8 mouse cellular contexts compared by ENCODE assay signal in genomic region chr2:104134150-104135056, GRCm38 (mm10). TPM values are rescaled to one million over a fixed set of nuclear protein-coding genes. Genes with fewer than 3 reads are reported as not detected.
DNase-seq lines count a peak whose midpoint lies in the region; ATAC-seq lines count a peak whose summit lies in the region.
"Had no signal": no experiment of that assay in that cellular context is flagged by ENCODE, and none has a peak within 500 bp of the region (broad histone marks: within the 10 kb centered on the region; RNA-seq: fewer than 3 reads in every experiment).

No protein-coding gene starts in this region.

- no peak overlapping the region for H3K4me2 ChIP-seq in forebrain, embryonic 12.5 days
- H3K4me2 ChIP-seq in hindbrain, embryonic 16.5 days (ENCODE audit: low read length), result no peak overlapping the region
- H3K4me2 ChIP-seq: liver, embryonic 15.5 days had no signal

- DNase-seq in MN1 (ENCODE audit: low spot score), result peak; percentile 85
- peak; percentile 80 for DNase-seq in c-Kit-positive CD71-negative TER-119-negative erythroid progenitor cells, embryonic 14.5 days (ENCODE audit: low read depth)
- peak; percentile 61 to 86 for DNase-seq in layer of hippocampus, postnatal 14 days (ENCODE audit: low spot score in 2 of 2)
- peak; percentile 38 for DNase-seq in right cerebral cortex, postnatal 14 days

- no peaks in the 10 kb centered on the region; the same call in 1 of the 2 replicates for H3K27me3 ChIP-seq in forebrain, embryonic 12.5 days
- no peaks in the 10 kb centered on the region for H3K27me3 ChIP-seq in hindbrain, embryonic 16.5 days (replicated peaks; ENCODE audit: control insufficient read depth, insufficient read depth, low read length)

- WGBS in forebrain, embryonic 12.5 days, result 54% methylated on average over 8 of the region's 8 CpGs
- WGBS in hindbrain, embryonic 16.5 days, result 50% methylated on average over 8 of the region's 8 CpGs

- ATAC-seq in forebrain, embryonic 12.5 days (ENCODE audit: low FRiP score), result peak; percentile 81
- peak; percentile 87 for ATAC-seq in hindbrain, embryonic 16.5 days
- ATAC-seq in megakaryocyte, adult 5-6 weeks (ENCODE audit: poor library complexity, severe bottlenecking), result peak; percentile 65

- H3K27ac ChIP-seq in forebrain, embryonic 12.5 days, result no peak overlapping the region
- H3K27ac ChIP-seq in hindbrain, embryonic 16.5 days (ENCODE audit: low read depth, low read length), result no peak overlapping the region
- H3K27ac ChIP-seq: liver, embryonic 15.5 days had no signal

- H3K9ac ChIP-seq in forebrain, embryonic 12.5 days, result no peak overlapping the region
- no peak overlapping the region for H3K9ac ChIP-seq in hindbrain, embryonic 16.5 days (ENCODE audit: low read depth, low read length)
- H3K9ac ChIP-seq: liver, embryonic 15.5 days had no signal

- H3K36me3 ChIP-seq in forebrain, embryonic 12.5 days (replicated peaks), result no peaks in the 10 kb centered on the region
- no peaks in the 10 kb centered on the region for H3K36me3 ChIP-seq in hindbrain, embryonic 16.5 days (ENCODE audit: control insufficient read depth, insufficient read depth, low read length)
- H3K36me3 ChIP-seq: liver, embryonic 15.5 days had no signal

- H3K4me3 ChIP-seq in forebrain, embryonic 12.5 days (replicated peaks), result no peak overlapping the region
- H3K4me3 ChIP-seq in hindbrain, embryonic 16.5 days (ENCODE audit: low read length), result no peak overlapping the region
- H3K4me3 ChIP-seq: liver, embryonic 15.5 days had no signal

- H3K9me3 ChIP-seq in forebrain, embryonic 12.5 days, result no peaks in the 10 kb centered on the region
- H3K9me3 ChIP-seq in hindbrain, embryonic 16.5 days (ENCODE audit: control insufficient read depth, low read length), result no peaks in the 10 kb centered on the region
- H3K9me3 ChIP-seq: liver, embryonic 15.5 days had no signal

- no peaks in the 10 kb centered on the region for H3K4me1 ChIP-seq in forebrain, embryonic 12.5 days
- no peaks in the 10 kb centered on the region for H3K4me1 ChIP-seq in hindbrain, embryonic 16.5 days (ENCODE audit: control insufficient read depth, insufficient read depth, low read depth, low read length)

RNA-seq across cellular contexts. Expression of gene A930018P22Rik, which starts 11.8 kb away (rescaled TPM):
- polyA plus RNA-seq in forebrain, embryonic 12.5 days (2016; fragmentation: Nextera tagmentation; extraction: Ambion mirVana), result not detected in 2 replicates
- not detected in 2 replicates for polyA plus RNA-seq in hindbrain, embryonic 16.5 days (2015; fragmentation: Nextera tagmentation; extraction: Ambion mirVana)
- not detected for total RNA-seq in layer of hippocampus, postnatal 14 days (2021)
- not detected in 2 replicates for total RNA-seq in megakaryocyte, adult 5-6 weeks (2015)
- total RNA-seq in megakaryocyte, adult 5-6 weeks (2017), result not detected in 2 replicates

RNA-seq across cellular contexts. Expression of gene Cd59a, which starts 38.8 kb away (rescaled TPM):
- 14.3 and 16.6 TPM in 2 replicates for polyA plus RNA-seq in forebrain, embryonic 12.5 days (2016; fragmentation: Nextera tagmentation; extraction: Ambion mirVana)
- polyA plus RNA-seq in hindbrain, embryonic 16.5 days (2015; fragmentation: Nextera tagmentation; extraction: Ambion mirVana), result 15.3 and 18.4 TPM in 2 replicates
- 1 to 10 TPM; 4.4 to 5.5 TPM for total RNA-seq in layer of hippocampus, postnatal 14 days (2021)
- 0.13 and 1.8 TPM in 2 replicates for total RNA-seq in megakaryocyte, adult 5-6 weeks (2015)
- total RNA-seq in megakaryocyte, adult 5-6 weeks (2017), result 0.15 and 1.2 TPM in 2 replicates
